8 mouse cellular contexts compared by ENCODE assay signal in genomic region chr17:34850517-34851125, GRCm38 (mm10). TPM values are rescaled to one million over a fixed set of nuclear protein-coding genes. Genes with fewer than 3 reads are reported as not detected.
DNase-seq lines count a peak whose midpoint lies in the region; ATAC-seq and TF ChIP-seq lines count a peak whose summit lies in the region.

No protein-coding gene starts in this region.

- peaks cover 16% of the 10 kb centered on the region for H3K4me1 ChIP-seq in heart, embryonic 12.5 days (replicated peaks)
- peaks cover 38% of the 10 kb centered on the region for H3K4me1 ChIP-seq in E14TG2a.4 (replicated peaks; ENCODE audit: low read depth, low read length)
- H3K4me1 ChIP-seq in forebrain, embryonic 16.5 days (replicated peaks; ENCODE audit: control insufficient read depth, insufficient read depth, low read length), result peaks cover 18% of the 10 kb centered on the region

- H3K9ac ChIP-seq in heart, embryonic 12.5 days, result peak overlapping the region; percentile 87
- peak overlapping the region; percentile 79 for H3K9ac ChIP-seq in forebrain, embryonic 16.5 days (replicated peaks; ENCODE audit: low read depth, low read length)

- no peak for DNase-seq in heart, adult 9 months (ENCODE audit: low spot score in 2 of 2)
- DNase-seq in right cerebral cortex, adult 18-20 months, result no peak
- DNase-seq in layer of hippocampus, postnatal 36 days, result no peak
- DNase-seq in adipocyte (ENCODE audit: low spot score), result no peak

- TF ChIP-seq CTCF in E14TG2a.4 (conservative IDR thresholded peaks at IDR 0.05; ENCODE audit: low read length), result no peak

- H3K27ac ChIP-seq in heart, embryonic 12.5 days (ENCODE audit: poor library complexity, severe bottlenecking), result no peak overlapping the region
- 0 out of 2 replicates have a peak overlapping the region, but pooled peaks have one; percentile 30 for H3K27ac ChIP-seq in forebrain, embryonic 16.5 days (ENCODE audit: low read length)

- H3K4me2 ChIP-seq in heart, embryonic 12.5 days, result peak overlapping the region; percentile 92
- peak overlapping the region; percentile 67 for H3K4me2 ChIP-seq in forebrain, embryonic 16.5 days (ENCODE audit: low read length)

- no peaks in the 10 kb centered on the region for H3K9me3 ChIP-seq in heart, embryonic 12.5 days (replicated peaks)
- H3K9me3 ChIP-seq in E14TG2a.4 (ENCODE audit: low read length), result no peaks in the 10 kb centered on the region
- H3K9me3 ChIP-seq in forebrain, embryonic 16.5 days (ENCODE audit: control insufficient read depth, low read length), result no peaks in the 10 kb centered on the region

- H3K4me3 ChIP-seq in heart, embryonic 12.5 days, result peak overlapping the region; percentile 91
- peak overlapping the region; percentile 99 for H3K4me3 ChIP-seq in E14TG2a.4 (replicated peaks; ENCODE audit: low read length)
- peak overlapping the region; percentile 90 for H3K4me3 ChIP-seq in forebrain, embryonic 16.5 days (replicated peaks; ENCODE audit: low read length)

- H3K27me3 ChIP-seq in heart, embryonic 12.5 days (replicated peaks), result no peaks in the 10 kb centered on the region
- H3K27me3 ChIP-seq in E14TG2a.4 (ENCODE audit: insufficient read depth, low read length), result no peaks in the 10 kb centered on the region
- no peaks in the 10 kb centered on the region for H3K27me3 ChIP-seq in forebrain, embryonic 16.5 days (replicated peaks; ENCODE audit: control insufficient read depth, insufficient read depth, low read length)

- H3K36me3 ChIP-seq in heart, embryonic 12.5 days, result peaks cover 61% of the 10 kb centered on the region
- H3K36me3 ChIP-seq in E14TG2a.4 (ENCODE audit: insufficient read depth, low read length), result peaks cover 75% of the 10 kb centered on the region
- H3K36me3 ChIP-seq in forebrain, embryonic 16.5 days (ENCODE audit: control insufficient read depth, insufficient read depth), result peaks cover 15% of the 10 kb centered on the region; the same call in 1 of the 2 replicates

- WGBS in heart, embryonic 12.5 days, result 2% methylated on average over 25 of the region's 25 CpGs
- 3% methylated on average over 25 of the region's 25 CpGs for WGBS in forebrain, embryonic 16.5 days

- ATAC-seq in heart, embryonic 12.5 days (ENCODE audit: insufficient number of reproducible peaks, low FRiP score), result no peak; the same call in 1 of the 2 replicates
- peak; percentile 40; the same call in 1 of the 2 replicates for ATAC-seq in forebrain, embryonic 16.5 days
- peak; percentile 10; the same call in 1 of the 2 replicates for ATAC-seq in megakaryocyte progenitor cell, adult 5-6 weeks (replicated peaks; ENCODE audit: poor library complexity)

RNA-seq across cellular contexts. Expression of gene Nelfe, which starts 0.4 kb away (rescaled TPM):
- polyA plus RNA-seq in heart, embryonic 12.5 days (2016; fragmentation: Nextera tagmentation; extraction: Ambion mirVana), result 73.7 and 81.3 TPM in 2 replicates
- 87.5 and 97.7 TPM in 2 replicates for polyA plus RNA-seq in forebrain, embryonic 16.5 days (2015; fragmentation: Nextera tagmentation; extraction: Ambion mirVana)
- 65.8 and 70.7 TPM in 2 replicates for total RNA-seq in megakaryocyte progenitor cell, adult 5-6 weeks (2015)
- 39.9 and 40.8 TPM in 2 replicates for total RNA-seq in megakaryocyte progenitor cell, adult 5-6 weeks (2017)
- 10 to 100 TPM; 29.2 to 32.1 TPM for total RNA-seq in layer of hippocampus, postnatal 36 days (2021)

RNA-seq across cellular contexts. Expression of gene Skiv2l, which starts 0.6 kb away (rescaled TPM):
- polyA plus RNA-seq in heart, embryonic 12.5 days (2016; fragmentation: Nextera tagmentation; extraction: Ambion mirVana), result 35.3 and 39.5 TPM in 2 replicates
- 65.6 and 67.5 TPM in 2 replicates for polyA plus RNA-seq in forebrain, embryonic 16.5 days (2015; fragmentation: Nextera tagmentation; extraction: Ambion mirVana)
- total RNA-seq in megakaryocyte progenitor cell, adult 5-6 weeks (2015), result 10.2 and 12.8 TPM in 2 replicates
- 31.2 and 35.7 TPM in 2 replicates for total RNA-seq in megakaryocyte progenitor cell, adult 5-6 weeks (2017)
- 10 to 100 TPM; 69.5 to 72.4 TPM for total RNA-seq in layer of hippocampus, postnatal 36 days (2021)

RNA-seq across cellular contexts. Expression of gene Cfb, which starts 11.7 kb away (rescaled TPM):
- 1.1 and 2.2 TPM in 2 replicates for polyA plus RNA-seq in heart, embryonic 12.5 days (2016; fragmentation: Nextera tagmentation; extraction: Ambion mirVana)
- polyA plus RNA-seq in forebrain, embryonic 16.5 days (2015; fragmentation: Nextera tagmentation; extraction: Ambion mirVana), result 1.1 and 1.3 TPM in 2 replicates
- total RNA-seq in megakaryocyte progenitor cell, adult 5-6 weeks (2015), result not detected in 2 replicates
- total RNA-seq in megakaryocyte progenitor cell, adult 5-6 weeks (2017), result not detected in 2 replicates
- total RNA-seq in layer of hippocampus, postnatal 36 days (2021), result under 1 TPM in 1 of 2 experiments, not detected in 1; 0.23 TPM

RNA-seq across cellular contexts. Expression of gene Dxo, which starts 13.8 kb away (rescaled TPM):
- polyA plus RNA-seq in heart, embryonic 12.5 days (2016; fragmentation: Nextera tagmentation; extraction: Ambion mirVana), result 37.2 and 39.9 TPM in 2 replicates
- 64.8 and 75.6 TPM in 2 replicates for polyA plus RNA-seq in forebrain, embryonic 16.5 days (2015; fragmentation: Nextera tagmentation; extraction: Ambion mirVana)
- 20.2 and 33.2 TPM in 2 replicates for total RNA-seq in megakaryocyte progenitor cell, adult 5-6 weeks (2015)
- 18.8 and 28.9 TPM in 2 replicates for total RNA-seq in megakaryocyte progenitor cell, adult 5-6 weeks (2017)
- total RNA-seq in layer of hippocampus, postnatal 36 days (2021), result 10 to 100 TPM; 37.1 to 43.9 TPM

RNA-seq across cellular contexts. Expression of gene Stk19, which starts 13.9 kb away (rescaled TPM):
- polyA plus RNA-seq in heart, embryonic 12.5 days (2016; fragmentation: Nextera tagmentation; extraction: Ambion mirVana), result 18.2 and 19.6 TPM in 2 replicates
- polyA plus RNA-seq in forebrain, embryonic 16.5 days (2015; fragmentation: Nextera tagmentation; extraction: Ambion mirVana), result 33.4 and 50.4 TPM in 2 replicates
- 19.6 and 27.3 TPM in 2 replicates for total RNA-seq in megakaryocyte progenitor cell, adult 5-6 weeks (2015)
- total RNA-seq in megakaryocyte progenitor cell, adult 5-6 weeks (2017), result 17.0 and 31.8 TPM in 2 replicates
- 10 to 100 TPM; 54.9 to 61.0 TPM for total RNA-seq in layer of hippocampus, postnatal 36 days (2021)
